Mouse (Mus musculus): Measurements from ENCODE around the gene Zfp950. TPM values are rescaled to one million over a fixed set of nuclear protein-coding genes. Genes with fewer than 3 reads are reported as not detected.

The Zfp950 gene
- polyA plus RNA-seq (2017; shearing (Covaris generic)), result 63.3 TPM

GRCm38 (mm10) chr19:61140342-61141206 is at the start of gene Zfp950:
Zfp950 (minus strand) TSS chr19:61140840.

GRCm38 (mm10) chr19:61183590-61183989 is 43.0 kb upstream of the Zfp950 start, which contains the start of gene Gm6020:
Gm6020 (plus strand) TSS chr19:61183890.

GRCm38 (mm10) chr19:61175756-61176324 is 35.2 kb upstream of the Zfp950 start, which contains the start of gene Gm7102:
Gm7102 (minus strand) TSS chr19:61176309.

Other genes starting within 250 kb of the Zfp950 start
- gene Gm7102, start 35.5 kb upstream of the Zfp950 start, polyA plus RNA-seq (2017; shearing (Covaris generic)), result not detected
- gene Gm6020, start 43.0 kb upstream of the Zfp950 start, polyA plus RNA-seq (2017; shearing (Covaris generic)), result not detected
- gene Csf2ra, start 87.6 kb upstream of the Zfp950 start, polyA plus RNA-seq (2017; shearing (Covaris generic)), result 7.1 TPM
- not detected for gene Gm21060, start 156.2 kb upstream of the Zfp950 start, polyA plus RNA-seq (2017; shearing (Covaris generic))

Measured in inflammation-experienced regulatory T-cells, adult 16 weeks (primary cell).